9 mouse cellular contexts compared by ENCODE assay signal in genomic region chr16:44331995-44332860, GRCm38 (mm10). TPM values are rescaled to one million over a fixed set of nuclear protein-coding genes. Genes with fewer than 3 reads are reported as not detected.
DNase-seq lines count a peak whose midpoint lies in the region; ATAC-seq and TF ChIP-seq lines count a peak whose summit lies in the region.
"Had no signal": no experiment of that assay in that cellular context is flagged by ENCODE, and none has a peak within 500 bp of the region (broad histone marks: within the 10 kb centered on the region; RNA-seq: fewer than 3 reads in every experiment).

No protein-coding gene starts in this region.

- DNase-seq in liver, adult 2 months (ENCODE audit: extremely low read depth, low read depth, low spot score), result no peak
- DNase-seq in liver, result no peak
- DNase-seq in brain, embryonic 14.5 days (ENCODE audit: low read depth), result peak; percentile 57
- peak; percentile 67 for DNase-seq in limb, embryonic 11.5 days (ENCODE audit: low spot score)
- DNase-seq in midbrain, postnatal 0 days (ENCODE audit: low spot score), result peak; percentile 28
- DNase-seq in thymus, postnatal 10 days (ENCODE audit: low spot score in 2 of 2), result peak; percentile 41 to 47

- no peak overlapping the region for H3K27ac ChIP-seq in liver, adult 2 months (replicated peaks; ENCODE audit: insufficient read depth, low read depth, low read length)
- H3K27ac ChIP-seq in forebrain, embryonic 12.5 days, result no peak overlapping the region
- peak overlapping the region; percentile 73 for H3K27ac ChIP-seq in hindbrain, embryonic 16.5 days (ENCODE audit: low read depth, low read length)
- H3K27ac ChIP-seq in limb, embryonic 11.5 days (replicated peaks; ENCODE audit: low read depth, low read length), result no peak overlapping the region
- peak overlapping the region; percentile 62 for H3K27ac ChIP-seq in midbrain, postnatal 0 days (ENCODE audit: low read depth, low read length)

- peak; percentile 79 for ATAC-seq in forebrain, embryonic 12.5 days (ENCODE audit: low FRiP score)
- ATAC-seq in hindbrain, embryonic 16.5 days, result peak; percentile 80
- ATAC-seq in limb, embryonic 11.5 days (ENCODE audit: insufficient number of reproducible peaks, low FRiP score, low TSS enrichment, low read depth), result peak; percentile 24; the same call in 1 of the 2 replicates
- ATAC-seq in midbrain, postnatal 0 days (ENCODE audit: low FRiP score), result peak; percentile 73

- TF ChIP-seq POLR2A in liver, adult 2 months (IDR thresholded peaks at IDR 0.05; ENCODE audit: extremely low read depth, insufficient read depth, low read length), result no peak
- TF ChIP-seq POLR2A in brain, embryonic 14.5 days (IDR thresholded peaks at IDR 0.05; ENCODE audit: borderline replicate concordance, extremely low read depth, insufficient read depth, insufficient read length, poor library complexity, severe bottlenecking), result no peak

- peak overlapping the region; percentile 34 for H3K9ac ChIP-seq in liver, adult 2 months (ENCODE audit: low read depth, low read length)
- peak overlapping the region; percentile 65 for H3K9ac ChIP-seq in forebrain, embryonic 12.5 days
- peak overlapping the region; percentile 87 for H3K9ac ChIP-seq in hindbrain, embryonic 16.5 days (ENCODE audit: low read depth, low read length)
- peak overlapping the region; percentile 62 for H3K9ac ChIP-seq in limb, embryonic 11.5 days (ENCODE audit: low read length)
- H3K9ac ChIP-seq in midbrain, postnatal 0 days (replicated peaks; ENCODE audit: low read length, poor library complexity, severe bottlenecking), result peak overlapping the region; percentile 70

- no peaks in the 10 kb centered on the region for H3K79me2 ChIP-seq in liver, adult 2 months (ENCODE audit: control insufficient read depth, insufficient read depth, low read length)

- H3K27me3 ChIP-seq in liver, adult 2 months (ENCODE audit: control insufficient read depth, insufficient read depth, low read length), result peaks cover 9% of the 10 kb centered on the region
- H3K27me3 ChIP-seq in forebrain, embryonic 12.5 days, result peaks cover 43% of the 10 kb centered on the region
- H3K27me3 ChIP-seq in hindbrain, embryonic 16.5 days (replicated peaks; ENCODE audit: control insufficient read depth, insufficient read depth, low read length), result peaks cover 4% of the 10 kb centered on the region
- peaks cover 15% of the 10 kb centered on the region for H3K27me3 ChIP-seq in limb, embryonic 11.5 days (ENCODE audit: control insufficient read depth, insufficient read depth, low read length)
- 0 out of 2 replicates have a peak, but pooled peaks cover 3% of the 10 kb centered on the region for H3K27me3 ChIP-seq in midbrain, postnatal 0 days (ENCODE audit: insufficient read depth, low read length)

- H3K9me3 ChIP-seq in forebrain, embryonic 12.5 days, result 0 out of 2 replicates have a peak, but pooled peaks cover 5% of the 10 kb centered on the region
- no peaks in the 10 kb centered on the region for H3K9me3 ChIP-seq in hindbrain, embryonic 16.5 days (ENCODE audit: control insufficient read depth, low read length)
- H3K9me3 ChIP-seq in limb, embryonic 11.5 days (ENCODE audit: control insufficient read depth, low read length), result no peaks in the 10 kb centered on the region
- H3K9me3 ChIP-seq in midbrain, postnatal 0 days (ENCODE audit: low read length), result no peaks in the 10 kb centered on the region

- WGBS in liver, adult 2 months, result 2% methylated on average over 57 of the region's 60 CpGs
- 1% methylated on average over 59 of the region's 60 CpGs for WGBS in forebrain, embryonic 12.5 days
- WGBS in hindbrain, embryonic 16.5 days, result under 1% methylated on average over 58 of the region's 60 CpGs
- WGBS in limb, embryonic 11.5 days, result under 1% methylated on average over 60 of the region's 60 CpGs
- under 1% methylated on average over 60 of the region's 60 CpGs for WGBS in midbrain, postnatal 0 days

- no peaks in the 10 kb centered on the region for H3K36me3 ChIP-seq in liver, adult 2 months (ENCODE audit: control insufficient read depth, insufficient read depth, low read length)
- H3K36me3 ChIP-seq in forebrain, embryonic 12.5 days (replicated peaks), result no peaks in the 10 kb centered on the region
- H3K36me3 ChIP-seq in hindbrain, embryonic 16.5 days (ENCODE audit: control insufficient read depth, insufficient read depth, low read length), result no peaks in the 10 kb centered on the region
- H3K36me3 ChIP-seq in limb, embryonic 11.5 days (ENCODE audit: control insufficient read depth, insufficient read depth, low read length), result no peaks in the 10 kb centered on the region
- H3K36me3 ChIP-seq in midbrain, postnatal 0 days (ENCODE audit: insufficient read depth, low read length), result no peaks in the 10 kb centered on the region

- peak overlapping the region; percentile 62 for H3K4me3 ChIP-seq in liver, adult 2 months (ENCODE audit: insufficient read depth, low read depth, low read length)
- H3K4me3 ChIP-seq in forebrain, embryonic 12.5 days (replicated peaks), result peak overlapping the region; percentile 64
- peak overlapping the region; percentile 79 for H3K4me3 ChIP-seq in hindbrain, embryonic 16.5 days (ENCODE audit: low read length)
- peak overlapping the region; percentile 61 for H3K4me3 ChIP-seq in limb, embryonic 11.5 days (ENCODE audit: low read depth, low read length)
- H3K4me3 ChIP-seq in midbrain, postnatal 0 days (ENCODE audit: low read depth, low read length), result peak overlapping the region; percentile 69
- H3K4me3 ChIP-seq: myocyte had no signal

- peak overlapping the region; percentile 95 for H3K4me2 ChIP-seq in forebrain, embryonic 12.5 days
- H3K4me2 ChIP-seq in hindbrain, embryonic 16.5 days (ENCODE audit: low read length), result peak overlapping the region; percentile 98
- H3K4me2 ChIP-seq in limb, embryonic 11.5 days (ENCODE audit: low read depth, severe bottlenecking), result peak overlapping the region; percentile 99
- peak overlapping the region; percentile 96 for H3K4me2 ChIP-seq in midbrain, postnatal 0 days (ENCODE audit: low read depth, low read length, poor library complexity, severe bottlenecking)

- H3K4me1 ChIP-seq in liver, adult 2 months (ENCODE audit: control insufficient read depth, insufficient read depth, low read length), result peaks cover 6% of the 10 kb centered on the region; the same call in 1 of the 2 replicates
- H3K4me1 ChIP-seq in forebrain, embryonic 12.5 days, result peaks cover 14% of the 10 kb centered on the region
- H3K4me1 ChIP-seq in hindbrain, embryonic 16.5 days (ENCODE audit: control insufficient read depth, insufficient read depth, low read depth, low read length), result peaks cover 11% of the 10 kb centered on the region
- H3K4me1 ChIP-seq in limb, embryonic 11.5 days (ENCODE audit: control insufficient read depth, insufficient read depth, low read length), result peaks cover 6% of the 10 kb centered on the region; the same call in 1 of the 2 replicates
- H3K4me1 ChIP-seq in midbrain, postnatal 0 days (ENCODE audit: insufficient read depth, low read length), result peaks cover 4% of the 10 kb centered on the region; the same call in 1 of the 2 replicates

- no peak for TF ChIP-seq CTCF in liver, adult 2 months (IDR thresholded peaks at IDR 0.05; ENCODE audit: low read depth, low read length)
- no peak for TF ChIP-seq CTCF in brain, embryonic 14.5 days (IDR thresholded peaks at IDR 0.05; ENCODE audit: borderline replicate concordance, extremely low read depth, insufficient read depth, insufficient read length)
- TF ChIP-seq CTCF in midbrain, postnatal 0 days (IDR thresholded peaks at IDR 0.05), result no peak

RNA-seq across cellular contexts. Expression of gene Sidt1, which starts 0.8 kb away (rescaled TPM):
- total RNA-seq in liver, adult 2 months (2014; rRNA removed), result under 0.01 and 0.20 TPM in 2 replicates
- 0.14 and 0.23 TPM in 2 replicates for polyA plus RNA-seq in liver, adult 2 months (2012; rRNA removed)
- polyA plus RNA-seq in brain, embryonic 14.5 days (2012; rRNA removed), result 5.1 and 7.9 TPM in 2 replicates
- polyA plus RNA-seq in forebrain, embryonic 12.5 days (2016; fragmentation: Nextera tagmentation; extraction: Ambion mirVana), result 0.14 and 0.23 TPM in 2 replicates
- 20.4 TPM in 2 replicates for polyA plus RNA-seq in hindbrain, embryonic 16.5 days (2015; fragmentation: Nextera tagmentation; extraction: Ambion mirVana)
- 0.09 and 0.11 TPM in 2 replicates for polyA plus RNA-seq in limb, embryonic 11.5 days (2014; fragmentation: Nextera tagmentation; extraction: Ambion mirVana)
- 30.4 and 35.8 TPM in 2 replicates for total RNA-seq in midbrain, postnatal 0 days (2014; rRNA removed)
- polyA plus RNA-seq in midbrain, postnatal 0 days (2015; fragmentation: Nextera tagmentation; extraction: Ambion mirVana), result 18.6 and 19.7 TPM in 2 replicates
- polyA plus RNA-seq: myocyte had no signal

RNA-seq across cellular contexts. Expression of gene Spice1, which starts 14.7 kb away (rescaled TPM):
- 2.3 and 3.8 TPM in 2 replicates for total RNA-seq in liver, adult 2 months (2014; rRNA removed)
- polyA plus RNA-seq in liver, adult 2 months (2012; rRNA removed), result 1.3 and 1.7 TPM in 2 replicates
- polyA plus RNA-seq in brain, embryonic 14.5 days (2012; rRNA removed), result 16.6 and 24.8 TPM in 2 replicates
- polyA plus RNA-seq in forebrain, embryonic 12.5 days (2016; fragmentation: Nextera tagmentation; extraction: Ambion mirVana), result 36.6 and 37.8 TPM in 2 replicates
- polyA plus RNA-seq in hindbrain, embryonic 16.5 days (2015; fragmentation: Nextera tagmentation; extraction: Ambion mirVana), result 12.7 and 18.4 TPM in 2 replicates
- 31.8 and 37.2 TPM in 2 replicates for polyA plus RNA-seq in limb, embryonic 11.5 days (2014; fragmentation: Nextera tagmentation; extraction: Ambion mirVana)
- total RNA-seq in midbrain, postnatal 0 days (2014; rRNA removed), result 14.0 and 16.4 TPM in 2 replicates
- polyA plus RNA-seq in midbrain, postnatal 0 days (2015; fragmentation: Nextera tagmentation; extraction: Ambion mirVana), result 9.1 and 10.9 TPM in 2 replicates

Comparison
In these comparisons a context has a peak if more than half of its experiments do, and no peak if none do; other contexts are left out.
1. DNase-seq: peak in brain, embryonic 14.5 days (single experiment), limb, embryonic 11.5 days (single experiment), midbrain, postnatal 0 days (single experiment) and thymus, postnatal 10 days (2 of 2); none in liver, adult 2 months (single experiment) and liver (single experiment).
2. H3K27ac ChIP-seq: peak in hindbrain, embryonic 16.5 days (single experiment) and midbrain, postnatal 0 days (single experiment); none in liver, adult 2 months (single experiment), forebrain, embryonic 12.5 days (single experiment) and limb, embryonic 11.5 days (single experiment).
3. H3K9ac ChIP-seq: peak in every context shown above with its lines; median percentile 87 in hindbrain, embryonic 16.5 days; 70 in midbrain, postnatal 0 days; 65 in forebrain, embryonic 12.5 days; 62 in limb, embryonic 11.5 days; 34 in liver, adult 2 months.
4. ATAC-seq: peak in every context shown above with its lines; median percentile 80 in hindbrain, embryonic 16.5 days; 79 in forebrain, embryonic 12.5 days; 73 in midbrain, postnatal 0 days; 24 in limb, embryonic 11.5 days.
5. Peak in every context shown above with its lines, with median percentiles within 50 percentile points of each other: H3K4me3 ChIP-seq and H3K4me2 ChIP-seq.